Mouse (Mus musculus) limb, embryonic 14.5 days (tissue): ENCODE data around the gene Sycp1. TPM values are rescaled to one million over a fixed set of nuclear protein-coding genes. Genes with fewer than 3 reads are reported as not detected.

Source experiments
- ATAC-seq: fragments of 200-750 bp; cut with Nextera tagmentation; 2 replicates; pipeline ENCODE4 v1.8.0; 2017; ENCODE audit warnings: low read depth, moderate number of reproducible peaks, moderate TSS enrichment; ENCODE audit not compliant: low FRiP score
- DNase-seq: peaks from one replicate; pipeline ENCODE4 v3.0.0-alpha.2; 2015; ENCODE audit warnings: low spot score
- H3K27ac ChIP-seq: fragments of 300-500 bp; sonication (generic); replicated peaks from 2 replicates; pipeline ENCODE4 v1.5.1; 2014; ENCODE audit warnings: low read depth, mild to moderate bottlenecking, low read length, moderate library complexity, mixed read lengths
- H3K27me3 ChIP-seq: fragments of 300-500 bp; sonication (generic); 2 replicates; pipeline ENCODE4 v1.6.1; 2014; ENCODE audit warnings: low read length, mixed read lengths; ENCODE audit not compliant: control insufficient read depth, insufficient read depth
- H3K36me3 ChIP-seq: fragments of 300-500 bp; sonication (generic); 2 replicates; pipeline ENCODE4 v1.6.1; 2014; ENCODE audit warnings: mild to moderate bottlenecking, low read length, moderate library complexity, mixed read lengths; ENCODE audit not compliant: control insufficient read depth, insufficient read depth
- H3K4me1 ChIP-seq: fragments of 300-500 bp; sonication (generic); 2 replicates; pipeline ENCODE4 v1.6.1; 2014; ENCODE audit warnings: antibody characterized with exemption, low read length, mixed read lengths; ENCODE audit not compliant: control insufficient read depth, insufficient read depth
- H3K4me2 ChIP-seq: fragments of 300-500 bp; sonication (generic); replicated peaks from 2 replicates; pipeline ENCODE4 v1.6.1; 2014; ENCODE audit warnings: low read depth, mild to moderate bottlenecking, low read length, moderate library complexity; ENCODE audit not compliant: severe bottlenecking
- H3K4me3 ChIP-seq: fragments of 300-500 bp; sonication (generic); replicated peaks from 2 replicates; pipeline ENCODE4 v1.5.1; 2014; ENCODE audit warnings: low read length
- H3K9ac ChIP-seq: fragments of 300-500 bp; sonication (generic); 2 replicates; pipeline ENCODE4 v1.6.1; 2014; ENCODE audit warnings: mild to moderate bottlenecking, low read depth, low read length, moderate library complexity; ENCODE audit not compliant: severe bottlenecking
- H3K9me3 ChIP-seq: fragments of 300-500 bp; sonication (generic); 2 replicates; pipeline ENCODE4 v1.6.1; 2016; ENCODE audit warnings: low read length; ENCODE audit not compliant: control insufficient read depth
- POLR2A ChIP-seq: fragments of 200-500 bp; IDR thresholded peaks from 2 replicates; pipeline ENCODE4 v1.8.0; 2012; ENCODE audit warnings: inconsistent platforms, mild to moderate bottlenecking, moderate library complexity, borderline replicate concordance; ENCODE audit not compliant: insufficient read depth, insufficient read length; ENCODE audit errors: extremely low read depth
- WGBS: fragments of 180-500 bp; shearing (Covaris S2); extraction: QIAGEN DNeasy Blood & Tissue Kit; methylation state at CpG from one replicate; pipeline ENCODE4 v1.1.7; 2014; 5-methylcytosine and 5-hydroxymethylcytosine counted together
- polyA plus RNA-seq, 2 experiments: library from polyadenylated mRNA; depleted of rRNA in 1 of 2; stranded (reverse) in 1 of 2; unstranded in 1 of 2; fragments of >200 nt; fragmentation: Nextera tagmentation in 1 of 2; extraction: Ambion mirVana in 1 of 2; gene quantifications; 2 replicates each; pipeline versions ENCODE4 v1.2.1 to v1.2.3; 2012 to 2014

The Sycp1 gene
- polyA plus RNA-seq (2012; rRNA removed) (not detected in 2 replicates), polyA plus RNA-seq (2014; fragmentation: Nextera tagmentation; extraction: Ambion mirVana) (not detected in 2 replicates)

DNA sequence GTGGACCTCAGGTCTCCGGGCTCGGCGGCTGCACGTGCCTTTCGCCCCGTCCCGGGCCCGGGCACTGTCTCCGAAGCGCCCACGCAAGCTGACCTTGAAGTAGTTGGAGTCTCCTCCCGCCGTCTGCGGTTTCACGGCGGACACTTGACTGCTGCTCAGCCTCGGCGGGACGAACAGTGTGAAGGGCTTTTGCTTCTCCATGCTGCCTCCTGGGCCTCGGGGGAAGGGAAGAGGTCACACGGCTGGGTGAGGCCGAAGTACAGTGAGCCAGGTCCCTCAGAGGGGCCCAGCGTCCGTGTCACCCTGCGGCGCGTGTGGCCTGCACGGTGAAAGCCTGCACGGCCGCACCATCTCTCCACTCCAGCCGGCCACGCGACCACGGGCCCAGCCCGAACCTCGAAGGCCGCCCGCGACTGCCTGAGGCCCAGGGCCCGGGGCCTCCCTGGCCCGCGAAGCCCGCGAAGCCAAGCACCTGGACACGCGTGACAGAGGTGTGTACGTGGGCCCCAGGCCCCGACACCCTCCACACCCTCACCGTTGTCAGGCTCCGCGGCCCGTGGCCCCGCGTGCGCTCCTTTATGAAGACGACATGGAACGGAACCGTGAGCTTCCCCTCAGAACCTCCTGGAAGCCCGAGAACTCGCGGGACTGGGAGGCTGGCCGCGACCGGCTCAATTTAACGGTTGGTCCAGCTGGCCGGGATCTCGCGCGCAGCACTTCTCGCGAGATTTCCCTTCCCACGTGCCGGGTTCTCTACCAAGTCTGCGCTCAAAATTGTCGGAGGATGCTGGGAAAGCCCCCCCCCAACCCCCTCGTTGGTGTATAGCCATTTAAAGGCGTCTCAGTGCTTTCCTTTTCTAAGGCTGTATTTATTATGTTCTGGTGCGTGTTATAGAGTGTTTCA, at the start of gene Sycp1:
Gene Sycp1, minus strand, starts transcription at position 650 of the 904 bp plus-strand sequence.
- H3K4me3 ChIP-seq = no peak within 1 kb of the TSS
- no peaks in the 10 kb centered on the region for H3K4me1 ChIP-seq
- DNase-seq (no peak), ATAC-seq (no peak)
- no peak within 1 kb of the TSS for H3K4me2 ChIP-seq
- H3K9ac ChIP-seq = no peak within 1 kb of the TSS
- no peaks in the 10 kb centered on the region for H3K36me3 ChIP-seq
- H3K9me3 ChIP-seq = no peaks in the 10 kb centered on the region
- H3K27ac ChIP-seq = no peak within 1 kb of the TSS
- TF ChIP-seq POLR2A = no peak
- H3K27me3 ChIP-seq = no peaks in the 10 kb centered on the region
- 93% methylated on average over 75 of the region's 78 CpGs for WGBS

DNA sequence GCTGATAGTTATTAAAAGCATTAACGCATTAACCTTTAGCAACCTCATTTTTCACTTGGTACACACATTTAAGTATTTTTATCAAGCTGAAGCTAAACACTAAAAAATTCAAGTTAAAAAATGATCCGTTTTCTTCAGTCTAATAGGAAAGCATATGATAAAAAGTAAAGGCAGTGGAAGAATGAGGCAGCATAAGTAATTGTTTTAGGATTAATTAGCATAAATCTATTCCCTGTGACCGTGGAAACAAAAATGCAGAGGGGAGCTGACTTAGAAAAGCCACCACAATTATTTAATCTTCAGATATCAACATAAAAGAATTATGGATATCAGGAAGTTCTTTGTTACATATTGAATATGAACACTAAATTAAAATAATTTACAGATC, 44.4 kb upstream of the Sycp1 start:
- no peaks in the 10 kb centered on the region for H3K36me3 ChIP-seq
- no peak for TF ChIP-seq POLR2A

DNA sequence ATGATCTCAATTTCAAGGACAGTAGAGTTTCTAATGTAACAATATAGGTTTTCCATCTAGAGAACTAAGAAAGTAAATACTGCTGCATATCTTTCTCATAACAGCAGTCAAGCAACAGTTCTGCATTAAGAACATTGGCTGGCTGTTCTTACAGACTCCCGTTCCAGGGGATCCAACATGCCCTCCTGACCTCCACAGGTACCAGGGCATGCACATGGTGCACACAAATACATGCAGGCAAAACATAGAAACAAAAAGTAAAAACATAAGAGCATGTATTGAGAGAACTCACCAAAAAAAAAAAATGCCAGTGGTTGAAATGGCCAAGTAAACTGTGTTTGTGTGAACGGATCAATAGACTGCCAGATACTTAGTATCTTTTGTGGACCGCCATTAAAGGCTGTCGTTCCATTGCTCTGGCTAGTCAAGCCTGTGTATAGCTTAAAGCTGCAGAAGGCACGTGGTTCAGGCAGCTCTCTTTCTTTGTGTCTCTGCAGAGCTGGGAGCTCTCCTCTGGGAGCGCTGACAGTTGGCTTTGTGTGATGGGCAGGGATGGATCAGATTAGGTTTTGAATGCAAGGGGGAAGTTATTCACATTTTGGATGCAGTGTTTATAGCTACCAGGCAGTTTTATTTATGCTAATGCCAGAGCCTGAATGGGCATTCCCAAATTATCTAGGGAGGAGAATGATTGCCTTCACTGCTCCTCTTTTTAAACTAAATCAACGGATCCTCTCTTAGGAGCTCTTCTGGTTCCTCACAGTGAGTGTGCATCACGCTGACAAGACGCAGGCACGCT, 43.8 kb upstream of the Sycp1 start:
- WGBS = 45% methylated on average over 10 of the region's 10 CpGs
- Histone ChIP-seq H3K9me3 (no peaks in the 10 kb centered on the region), H3K36me3 (no peaks in the 10 kb centered on the region), H3K27me3 (no peaks in the 10 kb centered on the region), H3K4me2 (no peak overlapping the region), H3K4me1 (no peaks in the 10 kb centered on the region), H3K4me3 (no peak overlapping the region), H3K9ac (no peak overlapping the region), H3K27ac (no peak overlapping the region)
- no peak for ATAC-seq
- no peak for DNase-seq
- no peak for TF ChIP-seq POLR2A

More for the DNA sequence above, 44.4 kb upstream of the Sycp1 start:
- H3K4me1 ChIP-seq = no peaks in the 10 kb centered on the region
- H3K4me2 ChIP-seq = no peak overlapping the region
- no peak overlapping the region for H3K27ac ChIP-seq
- WGBS = 69% methylated on average over 3 of the region's 3 CpGs
- H3K4me3 ChIP-seq = no peak overlapping the region
- H3K27me3 ChIP-seq = no peaks in the 10 kb centered on the region
- no peak overlapping the region for H3K9ac ChIP-seq
- no peak for DNase-seq
- H3K9me3 ChIP-seq = no peaks in the 10 kb centered on the region
- no peak for ATAC-seq

DNA sequence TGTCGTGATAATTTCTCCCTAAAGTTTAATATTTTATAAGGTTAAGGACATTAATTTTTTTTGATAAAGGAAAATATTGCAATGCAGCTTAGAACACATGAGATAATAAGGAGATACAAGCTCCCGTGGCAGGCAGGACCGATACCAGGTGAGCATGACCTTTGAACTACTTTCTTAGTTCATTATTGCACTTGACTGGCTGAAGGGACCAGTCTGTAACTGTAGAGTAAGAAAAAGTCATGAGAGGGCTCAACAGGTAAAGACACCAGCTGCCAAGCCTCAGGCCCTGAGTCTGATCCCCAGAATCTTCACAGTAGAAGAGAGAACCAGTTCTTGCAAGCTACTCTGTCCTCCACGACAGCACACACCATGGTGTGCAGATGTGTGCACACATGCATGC, 41.0 kb upstream of the Sycp1 start:
- no peak overlapping the region for H3K27ac ChIP-seq
- no peak overlapping the region for H3K4me2 ChIP-seq
- no peak overlapping the region for H3K4me3 ChIP-seq
- no peak for ATAC-seq
- 83% methylated on average over 4 of the region's 4 CpGs for WGBS
- no peaks in the 10 kb centered on the region for H3K36me3 ChIP-seq
- H3K9me3 ChIP-seq = no peaks in the 10 kb centered on the region
- no peak for DNase-seq
- no peak for TF ChIP-seq POLR2A
- no peaks in the 10 kb centered on the region for H3K27me3 ChIP-seq
- H3K4me1 ChIP-seq = no peaks in the 10 kb centered on the region
- H3K9ac ChIP-seq = no peak overlapping the region

DNA sequence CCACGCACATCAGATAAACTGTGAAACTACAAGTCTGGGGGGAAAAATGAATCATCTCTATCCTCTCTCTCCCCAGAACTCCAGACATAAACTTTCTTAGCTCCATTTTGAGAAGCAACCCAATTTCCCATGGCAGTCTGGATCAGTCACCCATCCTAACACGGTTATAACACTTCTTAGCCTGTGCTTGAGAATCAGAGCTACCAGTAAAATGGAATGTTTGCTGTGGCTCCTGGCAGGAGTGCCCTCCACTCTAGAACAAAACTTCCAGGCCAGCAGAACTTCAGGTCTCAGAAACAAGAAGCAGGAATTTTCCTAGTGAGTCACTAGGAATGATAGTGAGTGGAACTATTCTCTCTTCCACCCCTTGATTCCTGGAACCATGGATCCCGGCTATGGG, 34.6 kb upstream of the Sycp1 start:
- ATAC-seq = no peak
- Histone ChIP-seq H3K9ac (no peak overlapping the region), H3K4me2 (no peak overlapping the region), H3K4me1 (no peaks in the 10 kb centered on the region), H3K36me3 (no peaks in the 10 kb centered on the region), H3K4me3 (no peak overlapping the region), H3K9me3 (no peaks in the 10 kb centered on the region), H3K27me3 (no peaks in the 10 kb centered on the region), H3K27ac (no peak overlapping the region)
- TF ChIP-seq POLR2A = no peak
- 84% methylated on average over 3 of the region's 3 CpGs for WGBS
- no peak for DNase-seq
